Mouse (Mus musculus) embryo, embryonic 9.5 days (tissue): Measurements from ENCODE around the gene Coro2b.

Source experiments
- DNase-seq: peaks from one replicate; pipeline ENCODE4 v3.0.0-alpha.2; 2017; ENCODE audit errors: extremely low spot score

The Coro2b gene

DNA sequence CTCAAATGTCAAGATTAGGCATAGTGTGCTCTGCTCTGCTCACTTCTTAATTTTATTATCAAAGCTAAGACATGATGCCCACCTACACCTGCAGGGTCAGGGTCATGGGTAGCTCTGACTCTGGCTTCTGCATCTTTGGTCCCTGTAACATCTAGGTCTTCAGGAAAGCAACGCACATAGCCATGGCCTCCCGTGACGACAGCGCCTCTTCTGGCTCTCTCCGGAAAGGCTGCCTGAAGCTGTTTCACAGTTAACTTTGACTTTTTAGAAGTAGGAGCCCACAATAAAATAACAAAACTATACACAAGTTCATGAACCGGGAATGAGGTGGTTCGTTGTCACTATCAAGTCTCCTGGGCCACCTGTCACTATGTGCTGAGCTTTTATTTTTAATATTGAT, 99.4 kb downstream of the Coro2b start:
- DNase-seq = no peak

DNA sequence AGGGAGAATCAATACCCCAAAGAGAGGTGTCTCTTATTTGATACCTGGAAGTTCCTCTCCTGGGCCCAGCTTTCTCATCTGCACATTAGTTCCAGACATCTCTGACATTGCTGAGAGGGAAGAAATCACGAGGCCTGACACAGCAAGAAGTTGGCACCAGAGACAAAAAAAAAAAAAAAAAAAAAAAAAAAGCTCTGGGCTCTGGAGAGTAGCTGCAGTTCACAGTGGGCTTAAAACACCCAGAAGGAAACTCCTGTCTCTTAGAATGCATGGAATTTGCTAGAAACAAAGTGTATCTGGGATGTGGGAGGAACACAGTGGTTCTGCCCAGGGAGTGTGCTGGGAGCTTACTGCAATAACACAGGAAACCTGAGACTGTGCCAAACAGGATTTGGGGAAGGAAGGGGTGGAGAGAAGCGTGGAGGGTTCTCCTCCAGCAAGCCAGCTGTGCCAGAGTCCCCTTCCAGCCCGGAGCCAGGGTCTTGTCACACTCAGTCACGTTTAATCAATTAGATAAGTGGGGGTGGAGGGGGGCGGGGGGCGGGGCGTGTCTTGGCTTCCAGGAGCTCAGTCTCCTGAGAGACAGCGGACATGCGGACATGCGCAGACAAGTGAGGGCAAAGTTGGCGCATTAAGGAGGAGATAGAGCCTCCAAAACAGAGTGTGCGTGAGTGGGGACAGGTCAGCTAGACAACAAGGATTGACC, 101.1 kb downstream of the Coro2b start:
- DNase-seq = peak; percentile 80

DNA sequence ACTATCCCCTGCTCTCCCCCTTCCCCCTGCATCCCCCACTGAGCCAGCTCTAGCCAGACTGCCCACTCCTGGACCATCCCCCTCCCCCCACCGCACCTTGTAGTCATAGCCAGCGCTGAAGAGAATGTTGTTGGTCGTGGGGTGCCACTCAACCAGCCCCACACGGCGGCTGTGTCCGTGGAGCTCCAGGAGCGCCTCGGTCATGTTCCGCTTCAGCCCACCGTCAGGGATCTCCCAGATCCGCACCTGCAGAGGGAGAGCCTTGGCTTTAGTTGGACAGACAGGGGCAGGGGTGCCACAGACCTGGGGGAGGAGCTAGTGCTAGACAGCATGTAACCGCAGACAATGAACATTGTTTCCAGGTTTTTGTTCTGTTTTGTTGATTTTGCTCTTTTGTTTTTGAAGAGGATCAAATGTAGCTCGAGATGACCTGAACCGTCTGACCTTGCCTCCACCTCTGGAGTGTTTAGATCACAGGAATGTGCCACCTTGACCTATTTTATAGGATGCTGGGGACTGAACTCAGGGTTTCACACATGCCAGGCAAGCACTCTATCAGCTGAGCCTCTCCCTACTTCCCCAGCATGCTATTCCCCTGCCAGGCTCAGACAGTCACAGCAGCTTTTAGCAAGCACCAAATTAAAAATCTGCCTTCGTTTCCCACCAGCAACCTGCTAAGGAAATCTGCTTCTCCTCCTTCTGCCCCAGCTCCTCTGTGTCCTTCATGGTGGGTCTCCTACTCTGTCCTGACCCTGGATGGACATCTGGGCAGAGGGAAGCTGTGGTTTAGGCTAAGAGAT, 104.4 kb downstream of the Coro2b start:
- DNase-seq = no peak

DNA sequence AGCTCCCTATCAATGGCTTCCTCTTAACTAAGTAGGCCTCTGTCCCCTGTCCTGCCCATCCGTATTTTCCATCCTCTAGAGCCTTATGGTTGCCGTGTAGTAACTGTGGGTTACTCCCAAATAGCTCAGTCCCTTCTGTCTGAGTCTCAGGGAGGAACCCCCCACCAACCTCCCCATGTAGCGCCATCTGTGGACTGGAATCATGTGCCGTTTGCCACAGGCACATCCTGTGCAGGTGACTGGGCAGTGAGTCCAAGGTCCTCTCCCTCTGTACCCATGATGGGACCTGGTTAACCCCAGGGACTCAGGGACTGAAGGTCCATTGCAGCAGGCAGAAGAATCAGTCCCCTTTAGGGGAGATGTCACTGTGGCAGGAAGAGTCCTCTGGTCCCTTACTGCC, 106.1 kb downstream of the Coro2b start:
- DNase-seq = no peak

DNA sequence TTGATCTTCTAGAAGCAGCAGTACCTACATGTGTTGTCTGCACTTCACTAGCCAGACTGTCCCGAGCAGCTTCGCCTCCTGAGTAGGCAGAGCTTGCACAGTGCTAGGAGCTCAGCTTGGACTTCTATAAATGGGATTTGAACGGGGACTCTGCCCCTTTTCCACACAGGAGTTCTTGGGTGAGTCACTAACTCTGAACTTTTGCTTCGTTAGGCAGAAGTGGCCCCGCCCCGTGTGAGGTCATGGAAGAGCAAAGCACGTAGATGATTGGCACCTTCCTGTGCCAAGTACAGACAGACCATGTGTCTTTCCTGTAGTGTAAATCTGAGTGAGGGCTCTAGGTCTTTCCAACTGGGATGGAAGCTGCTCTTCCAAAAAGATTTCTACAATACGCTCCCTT, 109.8 kb downstream of the Coro2b start:
- DNase-seq = no peak

DNA sequence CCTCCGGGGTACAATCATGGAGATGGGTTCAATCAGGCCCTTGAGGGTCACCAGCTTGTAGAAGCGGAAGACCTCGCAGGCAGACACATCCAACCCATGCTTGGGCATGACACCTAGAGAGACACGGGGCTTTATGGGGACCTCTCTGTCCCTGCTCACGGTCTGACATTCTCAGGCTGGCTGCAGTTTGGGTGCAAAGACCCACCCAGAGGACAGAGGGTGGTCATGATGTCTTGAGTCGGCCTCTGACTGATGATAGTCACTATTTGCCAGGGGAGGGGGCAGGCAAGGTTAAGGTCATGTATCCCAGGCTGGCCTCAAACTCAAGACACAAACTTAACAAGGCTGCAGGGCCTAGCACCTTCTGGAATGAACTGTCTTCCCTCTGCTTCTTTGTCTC, 110.3 kb downstream of the Coro2b start:
- DNase-seq = no peak

DNA sequence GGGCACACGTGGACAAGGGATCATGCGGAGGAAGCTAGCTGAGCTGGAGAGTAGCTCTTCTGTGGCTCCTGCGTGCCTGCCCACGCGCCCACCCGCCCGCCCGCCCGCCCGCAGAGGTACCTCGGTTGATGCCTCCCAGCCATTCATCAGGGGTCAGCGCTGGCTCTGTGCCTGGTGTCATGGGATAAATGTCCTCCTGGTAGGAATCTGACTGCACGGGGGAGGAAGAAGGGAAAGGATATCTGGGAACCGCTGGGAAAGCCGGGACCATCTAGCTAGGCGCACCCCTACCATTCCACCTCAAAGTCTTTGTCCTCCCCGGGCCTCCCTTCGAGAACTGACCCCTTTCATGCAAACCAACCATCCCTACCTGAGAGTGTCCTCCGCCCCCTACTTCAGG, 110.8 kb downstream of the Coro2b start:
- DNase-seq = no peak

DNA sequence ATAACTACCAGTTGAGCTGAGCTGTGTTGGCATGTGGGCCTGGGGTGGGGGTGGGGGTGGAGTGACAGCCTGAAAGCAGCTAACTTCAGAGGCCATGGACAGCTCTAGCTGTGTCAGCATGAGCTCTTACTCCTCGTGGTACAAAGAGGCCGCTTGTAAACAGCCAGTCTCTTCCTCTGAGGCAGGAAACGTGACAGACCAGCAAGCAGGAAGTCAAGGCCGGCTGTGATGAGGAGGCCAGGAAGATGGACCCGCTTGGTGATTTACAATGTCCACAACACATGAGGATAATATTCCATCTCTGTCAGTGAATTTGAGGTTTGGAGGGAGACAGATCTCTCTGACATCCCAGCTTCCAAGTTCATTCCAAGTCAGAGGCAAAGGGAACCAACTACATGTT, 111.6 kb downstream of the Coro2b start:
- DNase-seq = no peak

DNA sequence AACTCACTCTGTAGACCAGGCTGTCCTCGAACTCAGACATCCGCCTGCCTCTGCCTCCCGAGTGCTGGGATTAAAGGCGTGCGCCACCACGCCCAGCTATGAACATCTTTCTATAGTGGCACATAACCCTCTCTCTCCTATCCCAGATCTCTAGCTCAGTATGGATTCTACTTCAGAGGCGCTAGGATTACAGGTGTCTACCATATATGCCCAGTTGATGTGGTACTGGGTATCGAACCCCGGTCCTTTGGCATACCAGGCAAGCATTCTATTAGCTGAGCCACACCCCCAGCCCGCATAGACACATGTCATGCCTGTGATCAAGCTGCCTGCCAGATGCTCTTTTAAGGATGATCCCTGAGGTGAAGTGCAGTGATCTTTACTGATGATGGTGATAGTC, 113.0 kb downstream of the Coro2b start:
- DNase-seq = no peak

DNA sequence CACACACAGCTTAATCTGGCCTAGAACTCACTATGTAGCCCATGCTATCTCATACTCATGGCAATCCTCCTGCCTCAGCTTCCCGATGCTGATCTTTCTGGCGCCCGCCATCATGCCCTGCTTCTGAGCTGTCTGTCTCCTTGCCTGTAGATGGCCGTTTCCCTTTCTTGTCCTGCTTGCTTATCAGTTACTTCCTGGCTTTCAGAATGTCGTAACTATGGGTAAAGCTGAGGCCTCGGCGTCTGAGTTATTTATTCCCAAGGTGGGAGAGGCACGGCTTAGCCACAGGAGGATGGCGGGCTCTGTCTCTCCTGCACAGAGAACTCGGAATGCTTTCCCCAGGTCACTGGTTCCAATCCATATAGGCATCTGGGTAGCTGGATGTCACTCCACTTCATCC, 113.9 kb downstream of the Coro2b start:
- DNase-seq = no peak

DNA sequence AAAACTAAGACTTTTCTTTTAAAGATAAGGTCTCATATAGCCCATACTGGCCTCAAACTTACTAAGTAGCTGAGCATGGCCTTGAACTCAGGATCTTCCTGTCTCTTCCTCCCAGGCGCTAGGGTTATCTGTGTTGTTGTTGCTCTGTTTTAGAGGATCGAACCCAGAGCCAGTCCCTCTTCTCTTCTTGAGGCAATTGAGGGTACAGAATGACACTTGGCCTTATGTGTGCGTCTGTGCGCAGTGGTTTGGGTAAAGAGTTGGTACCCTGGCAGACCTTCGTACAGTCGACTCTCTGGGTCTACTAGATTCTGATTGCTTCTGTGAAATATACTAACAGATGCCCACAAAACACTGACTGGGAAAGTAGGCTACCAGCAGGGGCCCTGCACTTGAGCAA, 114.9 kb downstream of the Coro2b start:
- no peak for DNase-seq

DNA sequence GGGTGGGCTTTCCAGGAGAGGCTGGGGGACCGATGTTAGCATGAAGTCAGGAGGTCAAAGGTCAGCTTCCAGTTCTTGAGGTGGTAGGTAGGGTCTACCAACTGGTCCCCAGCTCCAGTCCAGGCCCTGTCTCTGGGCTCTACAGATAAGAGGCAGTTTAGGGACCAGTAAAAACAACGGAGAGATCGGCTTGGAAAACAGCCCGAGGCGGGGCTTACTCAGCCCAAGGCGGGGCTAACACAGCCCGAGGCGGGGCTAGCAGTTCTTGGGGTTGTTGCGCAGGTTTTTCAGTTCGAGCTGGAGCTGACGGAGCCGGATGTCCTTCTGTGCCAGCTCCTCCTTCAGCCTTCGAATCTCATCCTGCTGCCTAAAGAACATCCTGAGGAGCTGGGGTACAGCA, 115.8 kb downstream of the Coro2b start:
- peak; percentile 81 for DNase-seq

DNA sequence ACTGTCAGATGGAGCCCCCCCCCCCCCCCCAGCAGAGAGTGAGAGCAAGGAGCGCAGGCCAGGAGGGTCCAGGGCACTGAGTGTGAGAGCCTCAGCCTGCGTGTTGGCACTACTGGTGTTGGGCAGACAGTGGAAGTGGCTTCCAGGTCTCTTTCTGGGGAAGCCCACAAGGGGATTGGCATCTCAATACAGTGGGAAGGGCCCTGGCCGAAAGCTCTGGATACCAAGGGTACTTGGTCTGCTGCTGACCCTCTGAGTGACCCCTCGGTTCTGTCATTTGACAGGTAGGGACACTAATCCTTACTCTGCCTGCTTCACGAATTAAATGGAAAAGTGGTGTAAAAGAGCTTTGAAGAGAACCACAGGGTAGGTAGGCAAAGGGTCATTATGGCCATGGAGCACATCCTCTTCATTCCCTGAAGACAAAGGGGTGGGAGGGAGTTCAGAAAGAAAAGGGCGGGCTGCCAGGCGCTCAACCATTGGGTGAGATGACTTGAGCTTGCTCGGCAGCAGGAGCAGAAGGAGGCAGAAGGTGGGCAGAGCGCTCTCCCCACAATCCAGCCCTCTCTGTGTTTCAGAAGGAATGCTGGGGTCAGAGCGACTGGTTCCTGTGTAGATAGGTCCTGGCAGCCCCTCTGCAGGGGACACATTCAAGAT, 116.5 kb downstream of the Coro2b start:
- no peak for DNase-seq

DNA sequence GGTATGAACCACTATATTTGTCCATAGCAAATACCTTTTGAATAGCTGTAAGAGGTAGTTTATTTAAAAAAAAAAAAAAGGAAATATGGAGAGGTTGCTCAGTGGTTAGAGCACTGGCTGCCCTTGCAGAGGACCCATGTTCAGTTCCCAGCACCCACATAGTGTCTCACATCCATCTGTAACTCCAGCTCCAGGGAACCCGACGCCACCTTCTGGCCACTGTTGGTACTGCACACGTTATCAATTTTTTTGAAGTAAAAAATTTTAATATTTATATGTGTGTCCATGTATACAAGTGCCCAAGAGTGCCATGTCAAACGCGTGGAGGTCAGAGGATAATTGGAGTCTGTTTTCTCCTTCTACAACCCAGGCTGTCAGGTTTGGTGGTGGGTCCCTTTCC, 118.1 kb downstream of the Coro2b start:
- no peak for DNase-seq

DNA sequence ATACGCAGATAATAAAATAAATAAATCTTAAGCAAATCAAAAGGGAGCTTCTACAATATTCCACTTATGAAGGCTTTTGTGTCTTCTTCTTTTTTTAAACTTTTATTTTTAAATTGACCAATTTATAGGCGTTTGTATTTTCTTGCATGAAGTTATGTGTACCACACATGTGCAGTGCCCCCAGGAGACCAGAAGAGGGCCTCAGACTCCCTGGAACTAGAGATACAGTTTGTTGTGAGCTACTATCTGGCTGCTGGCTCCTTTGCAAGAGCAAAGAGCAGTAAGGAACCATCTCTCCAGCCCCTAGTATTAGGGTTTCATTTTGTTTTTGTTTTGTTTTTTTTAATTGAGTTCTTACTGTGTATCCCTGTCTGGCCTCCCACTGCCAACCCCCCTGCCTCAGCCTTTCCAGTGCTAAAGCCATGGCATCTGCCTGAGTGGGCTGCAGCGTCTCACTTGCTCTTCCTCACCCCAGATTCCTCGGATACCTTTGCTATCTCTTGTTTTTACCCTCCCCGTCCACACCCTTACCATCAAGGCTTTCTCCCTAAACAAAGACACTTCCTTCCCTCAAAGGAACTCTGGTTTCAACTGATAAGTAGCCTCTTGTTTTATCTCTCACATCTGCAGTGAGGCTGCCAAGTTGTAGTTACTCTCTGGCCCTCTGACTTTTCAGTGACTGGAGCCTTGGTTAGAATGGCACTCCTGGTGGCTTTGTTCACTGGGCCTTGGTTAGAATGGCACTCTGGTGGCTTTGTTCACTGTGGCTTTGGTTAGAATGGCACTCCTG, 129.3 kb downstream of the Coro2b start:
- no peak for DNase-seq

DNA sequence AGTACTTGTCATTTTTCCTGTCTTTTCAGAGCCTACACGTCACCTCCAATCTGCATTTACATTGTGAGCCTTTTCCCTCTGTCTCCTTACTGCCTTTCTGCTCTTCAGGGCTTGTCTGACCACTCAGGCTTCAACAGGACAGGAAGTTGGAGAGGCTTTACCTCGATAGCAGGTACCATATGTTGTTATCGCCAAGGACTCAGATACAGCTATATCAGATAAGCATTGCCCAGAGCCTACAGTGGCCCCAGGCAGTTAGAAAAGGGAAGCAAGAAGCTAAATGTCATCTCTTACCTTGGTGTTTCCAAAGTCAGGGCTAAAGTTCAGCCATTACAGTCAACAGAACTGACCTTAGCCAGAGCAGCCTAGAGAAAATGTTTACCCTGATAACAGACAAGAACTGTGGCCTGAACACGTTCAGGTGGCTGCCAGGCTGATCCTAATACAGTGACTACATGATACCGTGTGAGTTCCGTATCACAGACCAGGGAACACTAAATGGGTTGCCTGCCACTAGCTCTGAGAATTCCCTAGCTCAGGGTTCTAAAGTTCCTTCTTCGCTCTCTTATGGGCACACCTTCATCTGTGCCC, 130.3 kb downstream of the Coro2b start:
- no peak for DNase-seq

DNA sequence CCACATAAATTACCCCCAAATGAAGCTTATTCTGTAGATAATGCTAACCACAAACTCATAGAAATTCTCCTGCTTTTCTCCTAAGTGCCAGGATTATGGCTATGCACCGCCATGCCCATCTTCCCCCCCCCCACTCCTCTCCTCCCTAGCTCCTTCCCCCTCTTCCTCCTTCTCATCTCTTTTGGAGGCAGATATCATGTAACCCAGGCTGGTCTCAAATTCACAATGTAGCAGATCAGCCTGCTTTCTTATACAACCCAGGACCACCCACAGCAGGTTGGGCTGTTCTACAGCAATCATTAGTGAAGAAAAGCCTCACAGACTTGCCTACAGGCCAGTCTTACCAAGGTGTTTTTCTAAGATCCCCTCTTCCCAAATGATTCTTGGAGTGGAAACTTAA, 135.3 kb downstream of the Coro2b start:
- DNase-seq = no peak

DNA sequence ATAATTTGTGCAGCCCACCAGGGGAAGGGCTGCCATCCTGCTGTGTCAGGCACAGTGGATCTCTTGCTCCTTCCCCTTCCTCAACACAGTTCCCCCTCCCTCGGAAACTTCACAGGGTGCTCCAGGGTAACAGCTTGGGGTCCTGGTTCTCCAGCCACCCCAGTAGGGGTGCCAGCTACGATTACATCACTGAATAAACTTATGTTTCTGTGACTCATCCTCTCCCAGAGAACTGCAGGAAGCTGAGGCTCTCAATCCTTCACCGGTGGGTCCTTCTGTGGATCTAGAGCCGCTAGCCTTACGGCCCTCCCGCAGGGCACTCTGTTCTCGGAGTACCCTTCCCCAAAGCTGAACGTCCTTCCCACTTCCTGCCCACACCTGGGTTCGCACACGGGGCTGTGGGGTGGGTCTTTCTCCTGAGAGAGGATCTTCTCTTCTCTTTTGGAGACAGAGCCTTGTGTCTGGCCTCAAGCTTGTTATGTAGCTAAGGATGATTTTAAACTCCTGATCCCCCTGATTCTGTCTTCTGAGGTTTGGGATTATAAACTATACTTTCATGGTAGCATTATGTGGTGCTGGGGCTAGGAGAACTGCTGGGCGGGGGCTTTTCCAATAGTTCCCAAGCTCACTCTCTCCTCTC, 136.2 kb downstream of the Coro2b start:
- DNase-seq = no peak

DNA sequence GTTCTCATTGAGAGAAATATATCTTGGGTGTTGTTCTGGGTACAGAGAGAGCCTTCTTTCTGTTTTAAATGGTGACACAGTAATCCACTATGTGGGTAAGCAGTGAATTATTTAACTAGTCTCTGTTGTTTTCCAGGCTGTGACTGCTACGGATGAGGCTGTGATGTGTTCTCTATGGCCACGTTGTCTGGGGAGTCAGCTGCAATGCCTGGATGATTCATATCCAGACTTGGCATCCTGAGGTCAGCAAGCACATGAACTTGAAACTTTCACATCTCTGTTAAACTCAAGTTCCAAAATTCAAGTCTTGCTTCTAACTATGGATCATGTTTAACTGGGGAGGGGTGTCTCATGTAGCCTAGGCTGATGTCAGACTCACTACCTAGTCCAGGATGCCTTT, 142.7 kb downstream of the Coro2b start:
- DNase-seq = no peak

DNA sequence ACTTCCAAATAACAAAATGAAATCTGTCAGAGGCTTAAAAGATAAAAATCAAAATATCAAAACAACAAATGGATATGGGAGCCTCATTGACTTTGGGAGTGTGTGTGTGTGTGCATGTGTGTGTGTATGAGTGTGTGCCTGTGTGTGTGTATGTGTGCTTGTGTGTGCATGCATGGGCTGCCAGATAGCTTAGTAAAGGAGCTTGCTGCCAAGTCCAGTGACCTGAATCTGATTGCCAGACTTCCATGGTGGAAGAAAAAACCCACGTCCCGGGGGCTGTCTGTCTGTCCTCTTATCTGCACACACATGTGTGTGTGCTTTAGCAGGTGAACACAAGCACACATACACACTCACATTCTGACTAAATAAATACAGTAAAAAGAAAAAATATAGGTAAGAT, 143.3 kb downstream of the Coro2b start:
- no peak for DNase-seq

DNA sequence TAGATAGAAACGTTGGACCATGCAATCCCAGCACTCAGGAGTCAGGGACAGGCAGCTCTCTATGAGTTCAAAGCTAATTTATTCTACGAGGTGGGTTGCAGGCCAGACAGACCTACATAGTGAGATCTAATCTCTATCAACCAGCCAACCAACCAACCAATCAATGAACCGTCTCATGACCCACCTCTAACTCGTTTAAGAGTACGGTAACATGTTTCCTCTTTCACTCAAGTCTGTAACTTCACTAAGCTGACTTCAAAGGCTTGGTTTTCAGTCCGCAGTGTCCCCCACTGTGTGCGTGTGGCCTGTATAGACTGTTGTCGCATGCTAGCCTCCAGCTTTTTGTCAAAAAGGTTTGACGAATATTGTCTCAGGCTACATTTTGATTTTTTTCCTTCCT, 147.1 kb downstream of the Coro2b start:
- DNase-seq = no peak
